Mouse (Mus musculus): Measurements from ENCODE around the gene Mafg. TPM values are rescaled to one million over a fixed set of nuclear protein-coding genes. Genes with fewer than 3 reads are reported as not detected.

Mafg gene
- polyA plus RNA-seq, 1 experiment from 2014 or later, result 27.5 TPM

- Histone ChIP-seq H3K27me3 (ENCODE audit: control insufficient read depth, insufficient read depth, low read length) (0 out of 2 replicates have a peak, but pooled peaks cover 2% of the 10 kb centered on the region), H3K4me1 (ENCODE audit: control insufficient read depth, insufficient read depth, low read length) (peaks cover 9% of the 10 kb centered on the region), H3K9ac (ENCODE audit: low read length) (no peak overlapping the region), H3K9me3 (ENCODE audit: control insufficient read depth, low read length) (no peaks in the 10 kb centered on the region), H3K4me3 (ENCODE audit: low read depth, low read length) (no peak overlapping the region), H3K4me2 (ENCODE audit: low read depth) (no peak overlapping the region), H3K27ac (ENCODE audit: low read depth, low read length) (no peak overlapping the region), H3K36me3 (ENCODE audit: control insufficient read depth, insufficient read depth, low read length) (peaks cover 11% of the 10 kb centered on the region)
- 93% methylated on average over 9 of the region's 9 CpGs for WGBS
- no peak for ATAC-seq (ENCODE audit: insufficient read depth, low FRiP score, low TSS enrichment)
- DNase-seq (ENCODE audit: low spot score), result no peak
Measured at GRCm38 (mm10) chr11:120610477-120611046, 22.8 kb downstream of the Mafg start.

GRCm38 (mm10) chr11:120609250-120609649 lies 24.1 kb downstream of the Mafg start:
- Histone ChIP-seq H3K36me3 (ENCODE audit: control insufficient read depth, insufficient read depth, low read length) (peaks cover 14% of the 10 kb centered on the region), H3K9ac (ENCODE audit: low read length) (no peak overlapping the region)
- ATAC-seq (ENCODE audit: insufficient read depth, low FRiP score, low TSS enrichment), result no peak

GRCm38 (mm10) chr11:120608241-120609034 lies 25.0 kb downstream of the Mafg start, which contains the start of gene Npb:
TSS of gene Npb (plus strand) at chr11:120608477.
- Histone ChIP-seq H3K27ac (ENCODE audit: low read depth, low read length) (no peak within 1 kb of the TSS), H3K27me3 (ENCODE audit: control insufficient read depth, insufficient read depth, low read length) (0 out of 2 replicates have a peak, but pooled peaks cover 2% of the 10 kb centered on the region), H3K36me3 (ENCODE audit: control insufficient read depth, insufficient read depth, low read length) (peaks cover 14% of the 10 kb centered on the region), H3K9me3 (ENCODE audit: control insufficient read depth, low read length) (no peaks in the 10 kb centered on the region), H3K4me2 (ENCODE audit: low read depth) (peak within 1 kb of the TSS; percentile 44), H3K4me3 (ENCODE audit: low read depth, low read length) (peak within 1 kb of the TSS; percentile 21), H3K4me1 (ENCODE audit: control insufficient read depth, insufficient read depth, low read length) (peaks cover 9% of the 10 kb centered on the region; the same call in 1 of the 2 replicates), H3K9ac (ENCODE audit: low read length) (peak within 1 kb of the TSS; percentile 47)
- ATAC-seq (ENCODE audit: insufficient read depth, low FRiP score, low TSS enrichment), result no peak
- no peak for DNase-seq (ENCODE audit: low spot score)
- WGBS, result 6% methylated on average over 44 of the region's 45 CpGs

More at GRCm38 (mm10) chr11:120609250-120609649, 24.1 kb downstream of the Mafg start:
- DNase-seq (ENCODE audit: low spot score), result no peak
- Histone ChIP-seq H3K4me2 (ENCODE audit: low read depth) (no peak overlapping the region), H3K27ac (ENCODE audit: low read depth, low read length) (no peak overlapping the region), H3K27me3 (ENCODE audit: control insufficient read depth, insufficient read depth, low read length) (0 out of 2 replicates have a peak, but pooled peaks cover 2% of the 10 kb centered on the region), H3K4me1 (ENCODE audit: control insufficient read depth, insufficient read depth, low read length) (peaks cover 9% of the 10 kb centered on the region; the same call in 1 of the 2 replicates), H3K4me3 (ENCODE audit: low read depth, low read length) (no peak overlapping the region), H3K9me3 (ENCODE audit: control insufficient read depth, low read length) (no peaks in the 10 kb centered on the region)
- WGBS, result 34% methylated on average over 8 of the region's 8 CpGs

- Histone ChIP-seq H3K36me3 (ENCODE audit: control insufficient read depth, insufficient read depth, low read length) (peaks cover 17% of the 10 kb centered on the region), H3K4me2 (ENCODE audit: low read depth) (no peak overlapping the region), H3K4me3 (ENCODE audit: low read depth, low read length) (no peak overlapping the region), H3K9me3 (ENCODE audit: control insufficient read depth, low read length) (no peaks in the 10 kb centered on the region), H3K27ac (ENCODE audit: low read depth, low read length) (no peak overlapping the region), H3K27me3 (ENCODE audit: control insufficient read depth, insufficient read depth, low read length) (0 out of 2 replicates have a peak, but pooled peaks cover 2% of the 10 kb centered on the region), H3K9ac (ENCODE audit: low read length) (no peak overlapping the region), H3K4me1 (ENCODE audit: control insufficient read depth, insufficient read depth, low read length) (peaks cover 9% of the 10 kb centered on the region; the same call in 1 of the 2 replicates)
- WGBS, result 77% methylated on average over 4 of the region's 4 CpGs
- DNase-seq (ENCODE audit: low spot score) (no peak), ATAC-seq (ENCODE audit: insufficient read depth, low FRiP score, low TSS enrichment) (no peak)
Measured at GRCm38 (mm10) chr11:120606764-120607163, 26.6 kb downstream of the Mafg start.

GRCm38 (mm10) chr11:120605667-120606066 lies 27.7 kb downstream of the Mafg start:
- DNase-seq (ENCODE audit: low spot score) (no peak), ATAC-seq (ENCODE audit: insufficient read depth, low FRiP score, low TSS enrichment) (no peak)
- WGBS, result 95% methylated on average over 7 of the region's 7 CpGs
- Histone ChIP-seq H3K4me2 (ENCODE audit: low read depth) (no peak overlapping the region), H3K9ac (ENCODE audit: low read length) (no peak overlapping the region), H3K27me3 (ENCODE audit: control insufficient read depth, insufficient read depth, low read length) (0 out of 2 replicates have a peak, but pooled peaks cover 2% of the 10 kb centered on the region), H3K27ac (ENCODE audit: low read depth, low read length) (no peak overlapping the region), H3K9me3 (ENCODE audit: control insufficient read depth, low read length) (no peaks in the 10 kb centered on the region), H3K36me3 (ENCODE audit: control insufficient read depth, insufficient read depth, low read length) (peaks cover 12% of the 10 kb centered on the region), H3K4me3 (ENCODE audit: low read depth, low read length) (no peak overlapping the region), H3K4me1 (ENCODE audit: control insufficient read depth, insufficient read depth, low read length) (peaks cover 9% of the 10 kb centered on the region; the same call in 1 of the 2 replicates)

GRCm38 (mm10) chr11:120603545-120603944 lies 29.9 kb downstream of the Mafg start:
- Histone ChIP-seq H3K4me1 (ENCODE audit: control insufficient read depth, insufficient read depth, low read length) (peaks cover 10% of the 10 kb centered on the region; the same call in 1 of the 2 replicates), H3K27ac (ENCODE audit: low read depth, low read length) (no peak overlapping the region), H3K4me3 (ENCODE audit: low read depth, low read length) (no peak overlapping the region), H3K9me3 (ENCODE audit: control insufficient read depth, low read length) (no peaks in the 10 kb centered on the region), H3K4me2 (ENCODE audit: low read depth) (no peak overlapping the region), H3K9ac (ENCODE audit: low read length) (no peak overlapping the region), H3K27me3 (ENCODE audit: control insufficient read depth, insufficient read depth, low read length) (0 out of 2 replicates have a peak, but pooled peaks cover 2% of the 10 kb centered on the region), H3K36me3 (ENCODE audit: control insufficient read depth, insufficient read depth, low read length) (peaks cover 10% of the 10 kb centered on the region)
- ATAC-seq (ENCODE audit: insufficient read depth, low FRiP score, low TSS enrichment), result no peak
- WGBS, result 80% methylated on average over 2 of the region's 2 CpGs
- no peak for DNase-seq (ENCODE audit: low spot score)

- ATAC-seq (ENCODE audit: insufficient read depth, low FRiP score, low TSS enrichment), result no peak
- no peak overlapping the region for H3K4me2 ChIP-seq (ENCODE audit: low read depth)
- no peaks in the 10 kb centered on the region for H3K27me3 ChIP-seq (ENCODE audit: control insufficient read depth, insufficient read depth, low read length)
- H3K27ac ChIP-seq (ENCODE audit: low read depth, low read length), result no peak overlapping the region
- no peak for DNase-seq (ENCODE audit: low spot score)
- H3K9ac ChIP-seq (ENCODE audit: low read length), result no peak overlapping the region
- peaks cover 16% of the 10 kb centered on the region for H3K4me1 ChIP-seq (ENCODE audit: control insufficient read depth, insufficient read depth, low read length)
- no peak overlapping the region for H3K4me3 ChIP-seq (ENCODE audit: low read depth, low read length)
- H3K9me3 ChIP-seq (ENCODE audit: control insufficient read depth, low read length), result no peaks in the 10 kb centered on the region
- H3K36me3 ChIP-seq (ENCODE audit: control insufficient read depth, insufficient read depth, low read length), result peaks cover 17% of the 10 kb centered on the region
- 97% methylated on average over 3 of the region's 3 CpGs for WGBS
Measured at GRCm38 (mm10) chr11:120600716-120601115, 32.7 kb downstream of the Mafg start.

- Histone ChIP-seq H3K4me2 (ENCODE audit: low read depth) (peak overlapping the region; percentile 98), H3K9ac (ENCODE audit: low read length) (peak overlapping the region; percentile 67), H3K4me3 (ENCODE audit: low read depth, low read length) (peak overlapping the region; percentile 100), H3K27ac (ENCODE audit: low read depth, low read length) (peak overlapping the region; percentile 70), H3K9me3 (ENCODE audit: control insufficient read depth, low read length) (no peaks in the 10 kb centered on the region), H3K4me1 (ENCODE audit: control insufficient read depth, insufficient read depth, low read length) (peaks cover 16% of the 10 kb centered on the region), H3K27me3 (ENCODE audit: control insufficient read depth, insufficient read depth, low read length) (no peaks in the 10 kb centered on the region), H3K36me3 (ENCODE audit: control insufficient read depth, insufficient read depth, low read length) (peaks cover 26% of the 10 kb centered on the region)
- DNase-seq (ENCODE audit: low spot score) (no peak), ATAC-seq (ENCODE audit: insufficient read depth, low FRiP score, low TSS enrichment) (no peak)
- 55% methylated on average over 17 of the region's 17 CpGs for WGBS
Measured at GRCm38 (mm10) chr11:120598990-120599549, 34.3 kb downstream of the Mafg start.
